Comparison of ENCODE assay signal across 17 mouse cellular contexts in the genomic region with DNA sequence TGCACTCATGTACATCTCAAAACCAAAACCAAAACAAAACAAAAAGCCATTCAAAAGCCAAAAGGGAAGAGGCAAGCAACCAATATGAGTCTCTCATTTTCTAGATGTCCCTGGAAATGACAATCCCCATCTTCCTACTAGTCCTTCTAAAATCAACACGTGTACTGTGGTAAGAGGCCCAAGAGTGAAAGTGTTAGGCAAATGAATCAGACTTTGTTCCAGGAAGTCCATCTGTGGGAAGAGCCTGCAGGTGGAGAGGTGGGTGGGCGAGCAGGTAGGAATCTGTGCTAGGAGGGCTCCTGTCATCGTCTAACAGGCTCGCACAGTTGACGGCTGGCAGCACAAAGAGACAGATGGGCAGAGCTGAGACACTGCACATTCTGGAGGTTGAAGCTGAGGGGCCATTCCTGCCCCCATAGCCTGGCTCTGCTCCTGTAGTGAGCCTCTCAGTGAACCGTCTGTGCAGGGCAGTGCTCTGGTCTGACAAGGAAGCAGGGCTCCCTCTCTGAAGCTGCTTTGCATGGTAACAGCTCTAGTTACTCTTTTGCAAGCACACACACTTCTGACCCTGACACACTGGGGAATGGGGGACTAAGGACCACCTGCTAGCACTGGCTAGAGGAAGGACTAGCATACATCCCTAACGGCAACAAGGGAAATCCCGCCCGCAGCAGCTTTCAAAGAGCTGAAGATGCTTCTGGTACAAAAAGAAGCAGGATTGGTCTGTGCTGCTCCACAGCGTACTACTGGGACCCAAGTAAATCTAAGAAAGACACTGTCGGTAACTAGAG. TPM values are rescaled to one million over a fixed set of nuclear protein-coding genes. Genes with fewer than 3 reads are reported as not detected.
A peak's percentile ranks its signal among the peaks of the same experiment; 100 is the strongest.
DNase-seq lines count a peak whose midpoint lies in the region; ATAC-seq and TF ChIP-seq lines count a peak whose summit lies in the region.
"Had no signal": no experiment of that assay in that cellular context is flagged by ENCODE, and none has a peak within 500 bp of the region (broad histone marks: within the 10 kb centered on the region; RNA-seq: fewer than 3 reads in every experiment).

No protein-coding gene starts in this region.

- H3K4me1 ChIP-seq in CH12.LX (ENCODE audit: control insufficient read depth in 1 of 2, insufficient read depth in 2 of 2), result peaks cover 28 to 70% of the 10 kb centered on the region in 2 experiments
- H3K4me1 ChIP-seq in intestine, postnatal 0 days (replicated peaks; ENCODE audit: control insufficient read depth, insufficient read depth, low read length), result peaks cover 8% of the 10 kb centered on the region; the same call in 1 of the 2 replicates
- no peaks in the 10 kb centered on the region for H3K4me1 ChIP-seq in forebrain, embryonic 15.5 days
- H3K4me1 ChIP-seq: midbrain, embryonic 12.5 days; neural tube, embryonic 15.5 days had no signal

- H3K9ac ChIP-seq in CH12.LX (ENCODE audit: insufficient read depth, low read depth), result no peak overlapping the region
- no peak overlapping the region for H3K9ac ChIP-seq in intestine, postnatal 0 days (ENCODE audit: low read depth, low read length)
- no peak overlapping the region for H3K9ac ChIP-seq in forebrain, embryonic 15.5 days (replicated peaks)
- H3K9ac ChIP-seq: kidney, embryonic 15.5 days; midbrain, embryonic 12.5 days; neural tube, embryonic 15.5 days had no signal

- peak overlapping the region; percentile 14 for H3K4me2 ChIP-seq in CH12.LX (ENCODE audit: insufficient read depth, low read depth, poor library complexity, severe bottlenecking)
- H3K4me2 ChIP-seq in intestine, postnatal 0 days (replicated peaks; ENCODE audit: low read depth), result no peak overlapping the region
- no peak overlapping the region for H3K4me2 ChIP-seq in forebrain, embryonic 15.5 days (replicated peaks)
- H3K4me2 ChIP-seq: kidney, embryonic 15.5 days; midbrain, embryonic 12.5 days; neural tube, embryonic 15.5 days had no signal

- TF ChIP-seq EP300 in CH12.LX (IDR thresholded peaks at IDR 0.05; ENCODE audit: low read length), result no peak

- in situ Hi-C loops in CH12.LX (cut with MboI; ENCODE audit: low pct_ligation_motif_present, low pct_unique_long_range_greater_than_20kb, low sequenced_read_pairs), result no loop called here

- peak overlapping the region in 1 of 3 experiments; percentile 3 for H3K4me3 ChIP-seq in CH12.LX (replicated peaks in 1 of 3; ENCODE audit: low read depth in 2 of 3, low read length in 2 of 3, poor library complexity in 1 of 3)
- no peak overlapping the region for H3K4me3 ChIP-seq in intestine, postnatal 0 days (ENCODE audit: low read depth, low read length)
- no peak overlapping the region for H3K4me3 ChIP-seq in forebrain, embryonic 15.5 days
- H3K4me3 ChIP-seq: forebrain, embryonic 10.5 days; kidney, embryonic 15.5 days; midbrain, embryonic 12.5 days; neural tube, embryonic 15.5 days had no signal

- intact Hi-C loops in left cerebral cortex, postnatal 4 days (cut with DNase I), result no loop called here
- intact Hi-C loops in left cerebral cortex, postnatal 36 days (cut with DNase I), result no loop called here

- H3K36me3 ChIP-seq in CH12.LX (replicated peaks in 1 of 2; ENCODE audit: control insufficient read depth in 1 of 2, insufficient read depth in 1 of 2, low read length in 1 of 2), result peaks cover 2 to 12% of the 10 kb centered on the region in 2 experiments
- peaks cover 57% of the 10 kb centered on the region for H3K36me3 ChIP-seq in intestine, postnatal 0 days (ENCODE audit: control insufficient read depth, insufficient read depth)
- H3K36me3 ChIP-seq in forebrain, embryonic 15.5 days, result no peaks in the 10 kb centered on the region
- H3K36me3 ChIP-seq: neural tube, embryonic 15.5 days had no signal

- DNase-seq in frontal cortex, postnatal 36 days (ENCODE audit: low spot score in 2 of 2), result no peak
- peak; percentile 22 for DNase-seq in left cerebral cortex, postnatal 4 days
- DNase-seq in left cerebral cortex, postnatal 36 days (ENCODE audit: low spot score in 2 of 2), result no peak
- peak; percentile 74 for DNase-seq in CH12.LX (ENCODE audit: extremely low read depth)
- no peak for DNase-seq in urinary bladder, postnatal 4 days (ENCODE audit: low spot score in 2 of 2)
- DNase-seq: adrenal gland, adult 2 months; cerebellum, postnatal 36 days; lung, adult 2 months; right cerebral cortex, postnatal 14 days; thymus, postnatal 14 days had no signal

- no peaks in the 10 kb centered on the region for H3K9me3 ChIP-seq in CH12.LX (replicated peaks; ENCODE audit: low read length)
- no peaks in the 10 kb centered on the region for H3K9me3 ChIP-seq in intestine, postnatal 0 days (ENCODE audit: control insufficient read depth)
- no peaks in the 10 kb centered on the region for H3K9me3 ChIP-seq in forebrain, embryonic 15.5 days
- H3K9me3 ChIP-seq: forebrain, embryonic 10.5 days; kidney, embryonic 15.5 days; midbrain, embryonic 12.5 days; neural tube, embryonic 15.5 days had no signal

- no peaks in the 10 kb centered on the region for H3K79me2 ChIP-seq in CH12.LX (replicated peaks; ENCODE audit: control insufficient read depth, extremely low read depth, insufficient read depth, poor library complexity, severe bottlenecking)

- H3K27me3 ChIP-seq in CH12.LX (replicated peaks), result no peaks in the 10 kb centered on the region
- no peaks in the 10 kb centered on the region for H3K27me3 ChIP-seq in intestine, postnatal 0 days (replicated peaks; ENCODE audit: control insufficient read depth, insufficient read depth, low read length)
- no peaks in the 10 kb centered on the region for H3K27me3 ChIP-seq in forebrain, embryonic 15.5 days
- H3K27me3 ChIP-seq: kidney, embryonic 15.5 days; midbrain, embryonic 12.5 days; neural tube, embryonic 15.5 days had no signal

- dilution Hi-C loops in CH12.LX (cut with MboI; ENCODE audit: extremely low pct_ligation_motif_present, extremely low pct_unique_long_range_greater_than_20kb, low sequenced_read_pairs), result no loop called here

- H3K27ac ChIP-seq in CH12.LX (ENCODE audit: insufficient read depth, low read depth), result no peak overlapping the region
- peak overlapping the region; percentile 28 for H3K27ac ChIP-seq in intestine, postnatal 0 days (ENCODE audit: low read depth, low read length)
- H3K27ac ChIP-seq in forebrain, embryonic 15.5 days (replicated peaks), result no peak overlapping the region
- H3K27ac ChIP-seq: forebrain, embryonic 10.5 days; kidney, embryonic 15.5 days; midbrain, embryonic 12.5 days; neural tube, embryonic 15.5 days had no signal

- TF ChIP-seq CTCF in CH12.LX (conservative IDR thresholded peaks at IDR 0.05 in 1 of 2, IDR thresholded peaks at IDR 0.05 in 1 of 2; ENCODE audit: low read depth in 2 of 2, low read length in 2 of 2), result no peak
- no peak for TF ChIP-seq CTCF in intestine, postnatal 0 days (IDR thresholded peaks at IDR 0.05; ENCODE audit: low read depth)

- 57% methylated on average over 11 of the region's 11 CpGs for WGBS in intestine, postnatal 0 days
- WGBS in forebrain, embryonic 15.5 days, result 81% methylated on average over 11 of the region's 11 CpGs

- TF ChIP-seq RAD21 in CH12.LX (IDR thresholded peaks at IDR 0.05; ENCODE audit: low read depth, low read length), result no peak

- 0 out of 2 replicates have a peak, but pooled peaks have one; percentile 16 for ATAC-seq in frontal cortex, adult (ENCODE audit: low TSS enrichment)
- peak; percentile 64 for ATAC-seq in intestine, postnatal 0 days
- ATAC-seq in forebrain, embryonic 15.5 days (replicated peaks), result no peak

- no peak for TF ChIP-seq POLR2A in CH12.LX (IDR thresholded peaks at IDR 0.05; ENCODE audit: low read depth, low read length)

TF ChIP-seq in CH12.LX, 34 proteins besides CTCF, POLR2A, EP300 and RAD21:
- TF ChIP-seq JUN (IDR thresholded peaks at IDR 0.05; ENCODE audit: insufficient read depth, low read depth, low read length) (no peak), TBP (conservative IDR thresholded peaks at IDR 0.05; ENCODE audit: low read depth, low read length) (no peak), BHLHE40 (IDR thresholded peaks at IDR 0.05; ENCODE audit: low read depth, low read length) (peak; percentile 76)

RNA-seq across cellular contexts. Expression of a gene that starts 38.4 kb away (rescaled TPM):
- total RNA-seq in left cerebral cortex, postnatal 4 days (2021), result 10 to 100 TPM; 68.9 to 72.5 TPM
- 10 to 100 TPM; 68.4 to 79.1 TPM for total RNA-seq in left cerebral cortex, postnatal 36 days (2021)
- total RNA-seq in CH12.LX (2012; rRNA removed), result 18.0 and 20.3 TPM in 2 replicates
- total RNA-seq in CH12.LX (2014; rRNA removed), result 9.3 and 12.6 TPM in 2 replicates
- polyA plus RNA-seq in CH12.LX (2012; ENCODE audit: insufficient read length, low read depth), result 41.7 and 44.0 TPM in 2 replicates
- polyA plus RNA-seq in intestine, postnatal 0 days (2015; fragmentation: Nextera tagmentation; extraction: Ambion mirVana), result 313 and 341 TPM in 2 replicates
- polyA plus RNA-seq in forebrain, embryonic 15.5 days (2015; fragmentation: Nextera tagmentation; extraction: Ambion mirVana), result 111 and 115 TPM in 2 replicates

RNA-seq across cellular contexts. Expression of a gene that starts 59.2 kb away (rescaled TPM):
- 10 to 100 TPM; 72.6 to 83.1 TPM for total RNA-seq in left cerebral cortex, postnatal 4 days (2021)
- 10 to 100 TPM; 86.2 to 93.0 TPM for total RNA-seq in left cerebral cortex, postnatal 36 days (2021)
- total RNA-seq in CH12.LX (2012; rRNA removed), result 5.3 and 6.0 TPM in 2 replicates
- total RNA-seq in CH12.LX (2014; rRNA removed), result 2.2 and 2.8 TPM in 2 replicates
- 5.8 and 6.2 TPM in 2 replicates for polyA plus RNA-seq in CH12.LX (2012; ENCODE audit: insufficient read length, low read depth)
- polyA plus RNA-seq in intestine, postnatal 0 days (2015; fragmentation: Nextera tagmentation; extraction: Ambion mirVana), result 10.7 and 12.5 TPM in 2 replicates
- 46.3 and 50.8 TPM in 2 replicates for polyA plus RNA-seq in forebrain, embryonic 15.5 days (2015; fragmentation: Nextera tagmentation; extraction: Ambion mirVana)

Comparison
In these comparisons a context has a peak if more than half of its experiments do, and no peak if none do; other contexts are left out.
1. DNase-seq: peak in left cerebral cortex, postnatal 4 days (single experiment) and CH12.LX (single experiment); none in frontal cortex, postnatal 36 days (0 of 2), left cerebral cortex, postnatal 36 days (0 of 2) and urinary bladder, postnatal 4 days (0 of 2).
2. RNA of a gene that starts 59.2 kb away (total RNA-seq): 86.2 to 93.0 TPM in left cerebral cortex, postnatal 36 days and 72.6 to 83.1 TPM in left cerebral cortex, postnatal 4 days; 2.2 to 6.0 TPM in CH12.LX; every median in the first group is over 10 times any median in the second.